Mouse (Mus musculus) CD4-positive naive resting alpha-beta T cell, adult 57 days (primary cell): ENCODE results near the gene Tmbim1. TPM values are rescaled to one million over a fixed set of nuclear protein-coding genes. Genes with fewer than 3 reads are reported as not detected.

Experiments
- total RNA-seq: library from RNA; stranded (reverse); gene quantifications from one replicate; pipeline ENCODE4 v1.2.4, GENCODE M21; 2023

The Tmbim1 gene
- 0.95 TPM for total RNA-seq

DNA sequence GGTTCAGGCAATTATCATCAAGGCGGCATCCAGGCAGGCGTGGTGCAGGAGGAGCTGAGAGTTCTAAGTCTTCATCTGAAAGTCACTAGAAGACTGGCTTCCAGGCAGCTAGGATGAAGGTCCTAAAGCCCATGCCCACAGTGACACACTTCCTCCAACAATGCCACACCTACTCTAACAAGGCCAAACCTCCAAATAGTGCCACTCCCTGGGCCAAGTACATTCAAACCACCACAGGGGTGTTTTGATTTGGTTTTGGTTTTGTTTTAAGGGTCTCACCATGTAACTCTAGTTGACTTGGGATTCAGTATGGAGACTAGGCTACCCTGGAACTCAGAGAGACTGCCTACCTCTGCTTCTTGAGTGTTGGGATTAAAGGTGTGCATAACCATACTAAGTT is at the start of gene Tmbim1:
TSS of gene Tmbim1 (minus strand) at position 101 of the 400 bp plus-strand sequence.

GRCm38 (mm10) chr1:74284543-74285160 is 20.8 kb downstream of the Tmbim1 start, which contains the start of the genes Aamp and Pnkd:
Gene Aamp (minus strand): TSS chr1:74284738.
Gene Pnkd (plus strand): TSS chr1:74284930.

DNA sequence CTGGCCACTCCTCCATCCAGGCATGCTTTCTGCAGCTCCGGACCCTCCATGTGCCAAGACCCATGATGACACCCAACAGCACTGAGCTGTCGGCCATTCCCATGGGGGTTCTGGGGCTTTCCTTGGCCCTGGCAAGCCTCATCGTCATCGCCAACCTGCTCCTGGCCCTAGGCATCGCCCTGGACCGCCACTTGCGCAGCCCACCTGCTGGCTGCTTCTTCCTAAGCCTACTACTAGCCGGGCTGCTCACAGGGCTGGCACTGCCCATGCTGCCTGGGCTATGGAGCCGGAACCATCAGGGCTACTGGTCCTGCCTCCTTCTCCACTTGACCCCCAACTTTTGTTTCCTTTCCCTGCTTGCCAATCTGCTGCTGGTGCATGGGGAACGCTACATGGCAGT is 26.9 kb downstream of the Tmbim1 start, which contains the start of gene Gpbar1:
TSS of gene Gpbar1 (plus strand) at position 13 of the 400 bp plus-strand sequence.

Other genes starting within 250 kb of the Tmbim1 start
- 41.3 TPM for gene Tns1, start 181.2 kb downstream of the Tmbim1 start, total RNA-seq
- 0.41 TPM for gene Rufy4, start 180.1 kb downstream of the Tmbim1 start, total RNA-seq
- gene Cxcr2, start 151.6 kb downstream of the Tmbim1 start, total RNA-seq: 1.8 TPM
- gene Cxcr1, start 111.0 kb downstream of the Tmbim1 start, total RNA-seq: not detected
- gene Arpc2, start 69.5 kb downstream of the Tmbim1 start, total RNA-seq: 366 TPM
- gene Gpbar1, start 27.1 kb downstream of the Tmbim1 start, total RNA-seq: 1.7 TPM
- 169 TPM for gene Aamp, start 20.9 kb downstream of the Tmbim1 start, total RNA-seq
- gene Pnkd, start 20.7 kb downstream of the Tmbim1 start, total RNA-seq: 22.7 TPM
- gene Catip, start 56.5 kb upstream of the Tmbim1 start, total RNA-seq: not detected
- 5.3 TPM for gene Slc11a1, start 69.6 kb upstream of the Tmbim1 start, total RNA-seq
- 105 TPM for gene Ctdsp1, start 85.9 kb upstream of the Tmbim1 start, total RNA-seq
- 1.4 TPM for gene Vil1, start 103.8 kb upstream of the Tmbim1 start, total RNA-seq
- gene Cnot9, start 200.4 kb upstream of the Tmbim1 start, total RNA-seq: 26.5 TPM
- not detected for gene Plcd4, start 237.3 kb upstream of the Tmbim1 start, total RNA-seq
- gene Usp37, start 238.7 kb upstream of the Tmbim1 start, total RNA-seq: 28.5 TPM